Mouse (Mus musculus): ENCODE measurements around the gene Ube2cbp. TPM values are rescaled to one million over a fixed set of nuclear protein-coding genes. Genes with fewer than 3 reads are reported as not detected.

The Ube2cbp gene
- total RNA-seq, 2 experiments from 2014 or later = 2.9 to 4.3 TPM

- DNase-seq (ENCODE audit: low spot score in 2 of 2) = no peak
Measured at GRCm38 (mm10) chr9:86327341-86327740, 137.4 kb downstream of the Ube2cbp start.

GRCm38 (mm10) chr9:86324772-86325171 is 140.0 kb downstream of the Ube2cbp start:
- DNase-seq (ENCODE audit: low spot score in 2 of 2) = peak in 1 of 2 experiments; percentile 50

- no peak for DNase-seq (ENCODE audit: low spot score in 2 of 2)
Measured at GRCm38 (mm10) chr9:86319516-86320140, 145.1 kb downstream of the Ube2cbp start.

GRCm38 (mm10) chr9:86315700-86316099 is 149.1 kb downstream of the Ube2cbp start:
- DNase-seq (ENCODE audit: low spot score in 2 of 2) = no peak

- DNase-seq (ENCODE audit: low spot score in 2 of 2) = no peak
Measured at GRCm38 (mm10) chr9:86308616-86309015, 156.1 kb downstream of the Ube2cbp start.

- no peak for DNase-seq (ENCODE audit: low spot score in 2 of 2)
Measured at GRCm38 (mm10) chr9:86306556-86306955, 158.2 kb downstream of the Ube2cbp start.

GRCm38 (mm10) chr9:86301407-86301806 is 163.3 kb downstream of the Ube2cbp start:
- no peak for DNase-seq (ENCODE audit: low spot score in 2 of 2)

- DNase-seq (ENCODE audit: low spot score in 2 of 2) = no peak
Measured at GRCm38 (mm10) chr9:86298596-86298995, 166.2 kb downstream of the Ube2cbp start.

- no peak for DNase-seq (ENCODE audit: low spot score in 2 of 2)
Measured at GRCm38 (mm10) chr9:86298131-86298530, 166.6 kb downstream of the Ube2cbp start.

GRCm38 (mm10) chr9:86296683-86297638 is 167.8 kb downstream of the Ube2cbp start:
- DNase-seq (ENCODE audit: low spot score in 2 of 2) = no peak

- peak in 1 of 2 experiments; percentile 8 for DNase-seq (ENCODE audit: low spot score in 2 of 2)
Measured at GRCm38 (mm10) chr9:86287570-86287954, 177.2 kb downstream of the Ube2cbp start.

- peak in 1 of 2 experiments; percentile 48 for DNase-seq (ENCODE audit: low spot score in 2 of 2)
Measured at GRCm38 (mm10) chr9:86286830-86287569, 177.8 kb downstream of the Ube2cbp start.

- DNase-seq (ENCODE audit: low spot score in 2 of 2) = no peak
Measured at GRCm38 (mm10) chr9:86282555-86282954, 182.2 kb downstream of the Ube2cbp start.

- no peak for DNase-seq (ENCODE audit: low spot score in 2 of 2)
Measured at GRCm38 (mm10) chr9:86281147-86281467, 183.6 kb downstream of the Ube2cbp start.

- DNase-seq (ENCODE audit: low spot score in 2 of 2) = no peak
Measured at GRCm38 (mm10) chr9:86280461-86281146, 184.1 kb downstream of the Ube2cbp start.

GRCm38 (mm10) chr9:86269541-86269940 is 195.2 kb downstream of the Ube2cbp start:
- no peak for DNase-seq (ENCODE audit: low spot score in 2 of 2)

GRCm38 (mm10) chr9:86266658-86267057 is 198.1 kb downstream of the Ube2cbp start:
- DNase-seq (ENCODE audit: low spot score in 2 of 2) = no peak
